Mouse (Mus musculus) liver, embryonic 11.5 days (tissue): ENCODE data around the gene Olfr527. TPM values are rescaled to one million over a fixed set of nuclear protein-coding genes. Genes with fewer than 3 reads are reported as not detected.

Source experiments
- ATAC-seq: fragments of 200-750 bp; cut with Nextera tagmentation; replicated peaks from 2 replicates; pipeline ENCODE4 v1.8.0; 2017; ENCODE audit warnings: moderate number of reproducible peaks, mild to moderate bottlenecking, moderate TSS enrichment, moderate library complexity; ENCODE audit not compliant: low FRiP score
- DNase-seq: peaks from one replicate; pipeline ENCODE4 v3.0.0-alpha.2; 2017; ENCODE audit warnings: low spot score
- H3K27ac ChIP-seq: fragments of 300-500 bp; sonication (generic); 2 replicates; pipeline ENCODE4 v1.5.1; 2014; ENCODE audit warnings: mild to moderate bottlenecking, low read depth, low read length, control low read depth
- H3K27me3 ChIP-seq: fragments of 300-500 bp; sonication (generic); replicated peaks from 2 replicates; pipeline ENCODE4 v1.6.1; 2014; ENCODE audit warnings: low read length, mixed read lengths; ENCODE audit not compliant: control insufficient read depth, insufficient read depth
- H3K36me3 ChIP-seq: fragments of 300-500 bp; sonication (generic); 2 replicates; pipeline ENCODE4 v1.6.1; 2014; ENCODE audit warnings: mild to moderate bottlenecking, low read length, moderate library complexity, mixed read lengths; ENCODE audit not compliant: control insufficient read depth, insufficient read depth
- H3K4me1 ChIP-seq: fragments of 300-500 bp; sonication (generic); replicated peaks from 2 replicates; pipeline ENCODE4 v1.6.1; 2014; ENCODE audit warnings: low read length, mixed read lengths; ENCODE audit not compliant: control insufficient read depth, insufficient read depth
- H3K4me2 ChIP-seq: fragments of 300-500 bp; sonication (generic); 2 replicates; pipeline ENCODE4 v1.6.1; 2014; ENCODE audit warnings: mild to moderate bottlenecking, control low read depth, moderate library complexity
- H3K4me3 ChIP-seq: fragments of 300-500 bp; sonication (generic); 2 replicates; pipeline ENCODE4 v1.5.1; 2014; ENCODE audit warnings: low read depth, low read length, control low read depth
- H3K9ac ChIP-seq: fragments of 300-500 bp; sonication (generic); 2 replicates; pipeline ENCODE4 v1.6.1; 2014; ENCODE audit warnings: low read depth, low read length, control low read depth
- H3K9me3 ChIP-seq: fragments of 300-500 bp; sonication (generic); 2 replicates; pipeline ENCODE4 v1.6.1; 2016; ENCODE audit warnings: low read length, inconsistent platforms, mixed read lengths; ENCODE audit not compliant: control insufficient read depth
- WGBS: fragments of 180-500 bp; shearing (Covaris S2); extraction: QIAGEN DNeasy Blood & Tissue Kit; methylation state at CpG from one replicate; pipeline ENCODE4 v1.1.7; 2014; 5-methylcytosine and 5-hydroxymethylcytosine counted together
- polyA plus RNA-seq: library from polyadenylated mRNA; unstranded; fragments of >200 nt; fragmentation: Nextera tagmentation; extraction: Ambion mirVana; gene quantifications from 2 replicates; pipeline ENCODE4 v1.2.1, GENCODE M21; 2014

Olfr527 gene
- polyA plus RNA-seq, 1 experiment from 2014 or later, result not detected

- no peak overlapping the region for H3K4me3 ChIP-seq
- no peak overlapping the region for H3K4me2 ChIP-seq
- no peak overlapping the region for H3K9ac ChIP-seq
- H3K36me3 ChIP-seq, result no peaks in the 10 kb centered on the region
- no peak for ATAC-seq
- WGBS, result 59% methylated on average over 4 of the region's 4 CpGs
- H3K4me1 ChIP-seq, result no peaks in the 10 kb centered on the region
- no peak overlapping the region for H3K27ac ChIP-seq
- no peaks in the 10 kb centered on the region for H3K9me3 ChIP-seq
- DNase-seq, result no peak
- H3K27me3 ChIP-seq, result no peaks in the 10 kb centered on the region
Observed at GRCm38 (mm10) chr7:140374300-140374699, 40.5 kb downstream of the Olfr527 start.

GRCm38 (mm10) chr7:140376231-140376630 is 42.4 kb downstream of the Olfr527 start, which contains the start of gene Olfr530:
TSS of gene Olfr530 (minus strand) at chr7:140376331.
- DNase-seq (no peak), ATAC-seq (no peak)
- Histone ChIP-seq H3K27me3 (no peaks in the 10 kb centered on the region), H3K9ac (no peak within 1 kb of the TSS), H3K4me3 (no peak within 1 kb of the TSS), H3K27ac (no peak within 1 kb of the TSS), H3K9me3 (no peaks in the 10 kb centered on the region), H3K4me1 (no peaks in the 10 kb centered on the region), H3K36me3 (no peaks in the 10 kb centered on the region), H3K4me2 (no peak within 1 kb of the TSS)
- WGBS, result 52% methylated on average over 1 of the region's 1 CpGs

GRCm38 (mm10) chr7:140376911-140377310 is 43.1 kb downstream of the Olfr527 start:
- Histone ChIP-seq H3K9me3 (no peaks in the 10 kb centered on the region), H3K4me3 (no peak overlapping the region), H3K27me3 (no peaks in the 10 kb centered on the region), H3K4me2 (no peak overlapping the region), H3K9ac (no peak overlapping the region), H3K36me3 (no peaks in the 10 kb centered on the region), H3K4me1 (no peaks in the 10 kb centered on the region), H3K27ac (no peak overlapping the region)
- no peak for DNase-seq
- WGBS, result 83% methylated on average over 2 of the region's 2 CpGs
- ATAC-seq, result no peak

Other genes starting within 250 kb of the Olfr527 start
- not detected in 2 replicates for gene Prap1, start 240.6 kb upstream of the Olfr527 start, polyA plus RNA-seq
- 12.7 and 13.5 TPM in 2 replicates for gene Fuom, start 231.6 kb upstream of the Olfr527 start, polyA plus RNA-seq
- gene Paox, start 218.2 kb upstream of the Olfr527 start, polyA plus RNA-seq, result 18.2 and 20.7 TPM in 2 replicates
- gene Echs1, start 217.5 kb upstream of the Olfr527 start, polyA plus RNA-seq, result 119 and 129 TPM in 2 replicates
- gene Mtg1, start 196.5 kb upstream of the Olfr527 start, polyA plus RNA-seq, result 41.6 and 46.8 TPM in 2 replicates
- not detected in 2 replicates for gene Sprn, start 179.1 kb upstream of the Olfr527 start, polyA plus RNA-seq
- not detected in 2 replicates for gene Olfr522, start 169.3 kb upstream of the Olfr527 start, polyA plus RNA-seq
- gene Olfr523, start 160.8 kb upstream of the Olfr527 start, polyA plus RNA-seq, result not detected in 2 replicates
- gene Olfr524, start 128.1 kb upstream of the Olfr527 start, polyA plus RNA-seq, result not detected in 2 replicates
- 0.09 TPM in 1 of 2 replicates, not detected in the other for gene Cd163l1, start 115.8 kb upstream of the Olfr527 start, polyA plus RNA-seq
- gene 5830411N06Rik, start 86.7 kb upstream of the Olfr527 start, polyA plus RNA-seq, result not detected in 2 replicates
- not detected in 2 replicates for gene Olfr525, start 13.2 kb upstream of the Olfr527 start, polyA plus RNA-seq
- not detected in 2 replicates for gene Olfr60, start 27.7 kb downstream of the Olfr527 start, polyA plus RNA-seq
- not detected in 2 replicates for gene Olfr530, start 42.3 kb downstream of the Olfr527 start, polyA plus RNA-seq
- gene Olfr531, start 68.9 kb downstream of the Olfr527 start, polyA plus RNA-seq, result not detected in 2 replicates
- not detected in 2 replicates for gene Olfr532, start 87.6 kb downstream of the Olfr527 start, polyA plus RNA-seq
- not detected in 2 replicates for gene Olfr533, start 129.4 kb downstream of the Olfr527 start, polyA plus RNA-seq
- not detected in 2 replicates for gene Olfr535, start 150.2 kb downstream of the Olfr527 start, polyA plus RNA-seq
- gene Olfr536, start 173.4 kb downstream of the Olfr527 start, polyA plus RNA-seq, result not detected in 2 replicates
- not detected in 2 replicates for gene Olfr538, start 233.9 kb downstream of the Olfr527 start, polyA plus RNA-seq